Mouse (Mus musculus) G1E (cell line): ENCODE measurements around the gene Lrrfip2.

Experiments
- CTCF ChIP-seq: IDR thresholded peaks from 2 replicates; pipeline ENCODE4 v1.5.1; 2012; ENCODE audit warnings: low read depth, low read length, inconsistent platforms, mixed read lengths
- GATA1 ChIP-seq: IDR thresholded peaks from 2 replicates; pipeline ENCODE4 v1.6.1; 2012; ENCODE audit warnings: borderline replicate concordance, low read length, inconsistent platforms, mixed read lengths
- GATA2 ChIP-seq: IDR thresholded peaks from 2 replicates; pipeline ENCODE4 v1.6.1; 2012; ENCODE audit warnings: low read depth, low read length, inconsistent platforms, borderline replicate concordance
- POLR2AphosphoS5 ChIP-seq: IDR thresholded peaks from 2 replicates; pipeline ENCODE4 v1.6.1; 2012; ENCODE audit warnings: low read depth, low read length, inconsistent platforms; ENCODE audit not compliant: insufficient replicate concordance
- TAL1 ChIP-seq: conservative IDR thresholded peaks from 2 replicates; pipeline ENCODE4 v1.6.1; 2012; ENCODE audit warnings: low read depth, low read length, inconsistent platforms, mixed read lengths

- TF ChIP-seq CTCF (no peak), GATA1 (no peak), TAL1 (no peak), POLR2AphosphoS5 (no peak), GATA2 (no peak)
Observed at GRCm38 (mm10) chr9:111213501-111213900, 96.1 kb downstream of the Lrrfip2 start.
